Mouse (Mus musculus) ES-E14 (cell line): Measurements from ENCODE around the gene Mef2c.

Experiments used
- CHD2 ChIP-seq: IDR thresholded peaks from 2 replicates; pipeline ENCODE4 v1.6.1; 2014; ENCODE audit warnings: mild to moderate bottlenecking, low read depth, low read length, inconsistent platforms
- ZC3H11A ChIP-seq: IDR thresholded peaks from 2 replicates; pipeline ENCODE4 v1.6.1; 2012; ENCODE audit warnings: low read depth, mild to moderate bottlenecking, inconsistent platforms, low read length, borderline replicate concordance
- ZNF384 ChIP-seq: IDR thresholded peaks from 2 replicates; pipeline ENCODE4 v1.6.1; 2012; ENCODE audit warnings: low read depth, low read length, inconsistent platforms

GRCm38 (mm10) chr13:83572469-83572868 is 68.6 kb downstream of the Mef2c start:
- no peak for TF ChIP-seq CHD2
- no peak for TF ChIP-seq ZC3H11A
- no peak for TF ChIP-seq ZNF384
